Mouse (Mus musculus) Patski (cell line): Measurements from ENCODE around the gene Ppp4r3a. TPM values are rescaled to one million over a fixed set of nuclear protein-coding genes. Genes with fewer than 3 reads are reported as not detected.
"Not testable (repeated sequence)": the region's sequence is repeated elsewhere in the genome, so short reads cannot be mapped to it uniquely, and the experiment has no call there.

Source experiments
- ATAC-seq: fragments of 100-300 bp; one replicate; pipeline ENCODE4 v1.8.0; 2021
- CTCF ChIA-PET: fragments of 350-600 bp; sonication (Branson Sonifier 250); formaldehyde crosslinking; loops from one replicate; lab custom pipeline; 2022; ENCODE audit warnings: inconsistent platforms; lab: Charles Lee
- POLR2A ChIA-PET: fragments of 350-600 bp; sonication (Branson Sonifier 250); formaldehyde crosslinking; loops from one replicate; lab custom pipeline; 2022; ENCODE audit warnings: antibody characterized with exemption, inconsistent platforms; lab: Charles Lee
- DNase-seq: peaks from one replicate; pipeline ENCODE4 v3.0.0-alpha.2; 2011; ENCODE audit warnings: low read depth, low spot score
- H3K27me3 ChIP-seq: fragments of 371-371 bp; one replicate; pipeline ENCODE4 v1.5.1; 2021
- CTCF ChIP-seq: fragments of 100-300 bp; IDR thresholded peaks from one replicate; pipeline ENCODE4 v1.5.1; 2021
- in situ Hi-C: fragments of 300-500 bp; cut with MboI; formaldehyde crosslinking; loops from 3 replicates; pipeline ENCODE4 v1.11.1; 2018; ENCODE audit warnings: low pct_unique_long_range_greater_than_20kb, mixed read lengths
- polyA plus RNA-seq: library from polyadenylated mRNA; unstranded; gene quantifications from one replicate; pipeline ENCODE4 v1.2.3, GENCODE M21; 2021

Gene Ppp4r3a
- polyA plus RNA-seq, 1 experiment from 2014 or later = 54.0 TPM

- no peaks in the 10 kb centered on the region for H3K27me3 ChIP-seq
- no peak for TF ChIP-seq CTCF
- ATAC-seq (no peak), DNase-seq (no peak)
- ChIA-PET POLR2A (no interaction called here), CTCF (no interaction called here)
- in situ Hi-C loops = no loop called here
Measured at GRCm38 (mm10) chr12:101022353-101022752, 61.1 kb downstream of the Ppp4r3a start.

GRCm38 (mm10) chr12:101021484-101022226, 61.8 kb downstream of the Ppp4r3a start:
- in situ Hi-C loops = no loop called here
- ATAC-seq (no peak), DNase-seq (no peak)
- POLR2A ChIA-PET = no interaction called here
- CTCF ChIA-PET = interaction anchor here (1.4 kb wide), 1 partner anchor 69 kb away, joined by 3 read pairs; no protein-coding TSS in a partner anchor
- TF ChIP-seq CTCF = no peak
- no peaks in the 10 kb centered on the region for H3K27me3 ChIP-seq

GRCm38 (mm10) chr12:101020210-101021015, 63.1 kb downstream of the Ppp4r3a start:
- no peak for TF ChIP-seq CTCF
- in situ Hi-C loops = no loop called here
- CTCF ChIA-PET = interaction anchor here (1.2 to 1.4 kb wide), 2 partner anchors 62 to 68 kb away, joined by 3 to 7 read pairs; no protein-coding TSS in a partner anchor
- ATAC-seq (no peak), DNase-seq (no peak)
- H3K27me3 ChIP-seq = no peaks in the 10 kb centered on the region
- POLR2A ChIA-PET = no interaction called here

- in situ Hi-C loops = no loop called here
- ATAC-seq (no peak), DNase-seq (no peak)
- ChIA-PET POLR2A (no interaction called here), CTCF (no interaction called here)
- H3K27me3 ChIP-seq = no peaks in the 10 kb centered on the region
- TF ChIP-seq CTCF = no peak
Measured at GRCm38 (mm10) chr12:101019443-101019842, 64.1 kb downstream of the Ppp4r3a start.

- H3K27me3 ChIP-seq = no peaks in the 10 kb centered on the region
- ATAC-seq (no peak), DNase-seq (no peak)
- CTCF ChIA-PET = no interaction called here
- POLR2A ChIA-PET = no interaction called here
- TF ChIP-seq CTCF = no peak
- in situ Hi-C loops = no loop called here
Measured at GRCm38 (mm10) chr12:101019031-101019430, 64.5 kb downstream of the Ppp4r3a start.

- no peak for TF ChIP-seq CTCF
- in situ Hi-C loops = no loop called here
- POLR2A ChIA-PET = no interaction called here
Measured at GRCm38 (mm10) chr12:101017971-101018371, 65.5 kb downstream of the Ppp4r3a start.

GRCm38 (mm10) chr12:101016412-101016928, 67.0 kb downstream of the Ppp4r3a start:
- DNase-seq = no peak
- no peaks in the 10 kb centered on the region for H3K27me3 ChIP-seq
- in situ Hi-C loops = no loop called here
- ATAC-seq = no peak
- TF ChIP-seq CTCF = no peak
- ChIA-PET CTCF (interaction anchor here (1.5 kb wide), 1 partner anchor 9 kb away, joined by 4 read pairs; no protein-coding TSS in a partner anchor), POLR2A (no interaction called here)

More at GRCm38 (mm10) chr12:101017971-101018371, 65.5 kb downstream of the Ppp4r3a start:
- ATAC-seq = no peak
- no peak for DNase-seq
- no peaks in the 10 kb centered on the region for H3K27me3 ChIP-seq
- CTCF ChIA-PET = no interaction called here

- POLR2A ChIA-PET = no interaction called here
- no peaks in the 10 kb centered on the region for H3K27me3 ChIP-seq
- CTCF ChIA-PET = interaction anchor here (1.5 kb wide), 1 partner anchor 9 kb away, joined by 4 read pairs; no protein-coding TSS in a partner anchor
- TF ChIP-seq CTCF = no peak
- ATAC-seq (no peak), DNase-seq (no peak)
- in situ Hi-C loops = no loop called here
Measured at GRCm38 (mm10) chr12:101015926-101016325, 67.6 kb downstream of the Ppp4r3a start.

GRCm38 (mm10) chr12:101015165-101015560, 68.3 kb downstream of the Ppp4r3a start:
- no peaks in the 10 kb centered on the region for H3K27me3 ChIP-seq
- ATAC-seq (no peak), DNase-seq (no peak)
- in situ Hi-C loops = no loop called here
- ChIA-PET POLR2A (no interaction called here), CTCF (interaction anchor here (1.1 kb wide), 1 partner anchor 63 kb away, joined by 3 read pairs; no protein-coding TSS in a partner anchor)
- no peak for TF ChIP-seq CTCF

GRCm38 (mm10) chr12:101014549-101015164, 68.8 kb downstream of the Ppp4r3a start:
- DNase-seq = no peak
- no peaks in the 10 kb centered on the region for H3K27me3 ChIP-seq
- no peak for TF ChIP-seq CTCF
- ChIA-PET POLR2A (no interaction called here), CTCF (interaction anchor here (1.1 kb wide), 1 partner anchor 62 kb away, joined by 3 read pairs; no protein-coding TSS in a partner anchor)
- in situ Hi-C loops = no loop called here
- no peak for ATAC-seq

- ATAC-seq, in situ Hi-C loops, H3K27me3 ChIP-seq, DNase-seq, POLR2A ChIA-PET: not testable (repeated sequence)
- CTCF ChIA-PET = interaction anchor here (1.8 kb wide), 1 partner anchor 56 kb away, joined by 4 read pairs; no protein-coding TSS in a partner anchor
Measured at GRCm38 (mm10) chr12:101013668-101014067, 69.8 kb downstream of the Ppp4r3a start.
